Mouse (Mus musculus): ENCODE results near the gene Raf1.
A peak's percentile ranks its signal among the peaks of the same experiment; 100 is the strongest.

Raf1 gene

DNA sequence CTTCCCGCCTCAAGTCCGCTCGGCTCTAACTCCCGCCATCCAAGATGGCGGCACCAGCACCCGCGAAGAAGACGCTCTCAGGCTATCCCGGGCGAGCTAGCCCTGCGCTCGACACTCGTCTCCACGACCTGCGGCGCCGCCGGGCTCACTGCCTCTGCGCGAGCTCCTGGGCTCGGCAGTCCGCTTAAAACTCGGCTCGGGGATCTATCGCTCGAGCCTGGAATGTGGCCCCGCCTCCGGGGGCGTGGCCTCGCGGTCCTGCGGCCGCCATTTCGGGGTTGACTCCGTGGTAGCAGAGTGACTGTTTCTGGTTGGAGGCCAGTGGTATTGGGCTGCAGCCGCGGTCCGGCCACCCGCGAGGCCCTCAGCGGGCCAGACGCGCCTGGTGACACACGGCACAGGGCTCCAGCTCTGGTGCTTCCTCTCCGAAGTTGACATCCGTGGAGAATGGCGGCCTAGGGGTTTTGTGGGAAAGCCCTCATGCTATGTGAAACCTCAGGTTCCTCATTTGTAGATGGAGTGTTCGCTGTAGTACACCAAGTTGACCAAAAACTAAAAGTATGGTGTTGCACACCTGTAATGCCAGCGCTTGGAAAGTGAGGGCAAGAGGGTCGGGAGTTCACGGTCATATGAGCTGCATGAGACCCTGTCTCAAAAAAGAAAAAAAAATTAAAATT is at the start of gene Raf1:
Raf1 (minus strand) TSS at position 184 of the 677 bp plus-strand sequence.
- DNase-seq = peak; percentile 99

DNA sequence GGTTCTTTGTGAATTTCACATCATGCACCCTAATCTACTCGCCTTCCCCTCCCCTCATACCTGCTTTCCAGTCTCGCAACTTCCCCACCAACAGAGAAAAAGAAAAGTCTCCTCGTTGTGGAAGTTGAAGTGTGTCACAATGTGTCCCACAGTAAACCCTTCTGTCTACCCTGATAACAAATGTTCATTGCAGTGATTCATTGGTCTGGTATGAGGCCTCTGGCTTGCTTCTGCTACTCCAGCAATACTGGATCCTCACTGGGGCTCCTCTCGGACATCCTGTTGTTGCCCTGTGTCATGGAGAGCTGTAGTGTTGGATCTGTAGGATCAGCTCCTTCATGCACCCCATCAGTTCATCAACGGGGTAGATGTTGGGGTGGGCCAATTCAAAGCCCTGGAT is 45.8 kb upstream of the Raf1 start:
- no peak for DNase-seq

DNA sequence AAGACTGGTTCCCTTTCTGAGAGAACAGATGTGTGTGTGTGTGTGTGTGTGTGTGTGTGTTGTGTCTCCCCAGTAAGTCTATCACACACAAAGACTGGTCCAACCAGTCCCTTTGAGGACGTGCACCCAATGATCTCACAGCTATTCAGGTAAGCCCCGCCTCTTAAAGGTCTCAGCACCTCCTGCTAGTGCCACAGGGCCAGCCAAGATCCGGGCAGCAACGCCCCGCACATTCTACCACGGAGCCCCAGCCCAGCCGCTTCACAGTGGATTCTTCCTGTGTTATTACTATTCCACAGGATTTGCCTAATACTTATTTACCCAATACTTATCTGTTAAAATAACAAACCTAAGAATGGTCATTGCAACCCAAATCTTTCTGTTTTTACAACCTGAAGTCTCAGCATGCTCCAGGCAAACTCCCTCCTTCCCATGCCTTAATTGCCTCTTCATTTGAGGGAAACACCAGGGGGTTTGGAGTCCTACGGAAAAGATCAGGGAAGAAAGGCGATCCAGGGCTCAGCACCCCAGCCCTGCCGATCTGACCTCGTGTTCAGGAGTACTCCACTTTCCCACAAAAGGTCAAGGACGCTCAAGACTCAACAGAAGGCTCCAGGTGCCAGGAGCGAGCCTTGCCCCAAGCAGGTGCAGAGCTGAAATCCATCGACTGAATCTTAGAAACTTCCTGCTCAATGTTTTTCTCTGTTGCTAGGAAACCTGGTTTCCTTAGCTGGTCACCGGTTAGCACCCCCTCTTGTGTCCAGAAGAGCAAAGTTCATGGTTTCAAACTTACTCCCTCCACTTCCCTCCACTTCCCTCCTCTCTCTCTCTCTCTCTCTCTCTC is 41.5 kb upstream of the Raf1 start:
- DNase-seq = no peak

- no peak for DNase-seq
These were observed 40.7 kb upstream of the Raf1 start for GRCm38 (mm10) chr6:115717101-115717652.

GRCm38 (mm10) chr6:115711261-115711660 is 34.8 kb upstream of the Raf1 start:
- DNase-seq = no peak

GRCm38 (mm10) chr6:115702901-115703300 is 26.5 kb upstream of the Raf1 start:
- no peak for DNase-seq

- DNase-seq = no peak
These were observed 24.9 kb upstream of the Raf1 start for GRCm38 (mm10) chr6:115701302-115701701.

DNA sequence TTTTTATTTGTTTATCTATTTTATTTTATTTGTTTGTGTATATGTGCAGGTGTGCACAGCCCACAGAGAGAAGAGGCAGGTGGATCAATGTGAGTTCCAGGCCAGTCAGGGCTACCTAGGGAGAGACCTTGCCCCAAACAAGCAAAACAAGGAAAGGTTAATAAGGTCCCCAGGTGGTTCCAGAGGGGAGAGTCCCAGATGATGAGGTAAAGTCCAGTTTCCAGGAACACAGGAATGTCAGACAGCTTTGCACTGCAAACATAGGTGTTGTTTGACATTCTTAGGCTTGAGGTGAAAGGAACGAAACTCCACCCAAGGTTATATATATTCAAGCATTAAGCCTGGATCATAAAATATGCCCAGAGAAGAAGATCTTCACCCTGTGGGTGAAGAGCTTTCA is 24.3 kb upstream of the Raf1 start:
- no peak for DNase-seq

DNA sequence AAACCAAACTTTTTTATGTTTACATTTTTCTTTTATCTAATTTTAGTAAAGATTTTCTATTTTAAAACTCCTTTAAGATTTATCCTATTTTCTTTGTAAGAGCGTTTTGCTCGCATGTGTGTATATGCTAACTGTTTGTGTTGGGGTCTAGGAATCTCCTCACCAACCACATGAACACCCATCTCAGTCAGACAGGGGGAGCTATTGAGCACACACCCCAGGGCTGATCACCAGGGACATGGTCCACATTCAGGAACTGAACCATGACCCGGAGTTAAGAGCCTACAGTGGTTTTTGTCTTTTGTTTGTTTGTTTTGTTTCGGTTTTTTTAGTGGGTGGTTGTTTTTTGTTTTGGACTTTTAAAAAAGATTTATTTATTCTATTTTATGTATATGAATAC is 22.3 kb upstream of the Raf1 start:
- no peak for DNase-seq

DNA sequence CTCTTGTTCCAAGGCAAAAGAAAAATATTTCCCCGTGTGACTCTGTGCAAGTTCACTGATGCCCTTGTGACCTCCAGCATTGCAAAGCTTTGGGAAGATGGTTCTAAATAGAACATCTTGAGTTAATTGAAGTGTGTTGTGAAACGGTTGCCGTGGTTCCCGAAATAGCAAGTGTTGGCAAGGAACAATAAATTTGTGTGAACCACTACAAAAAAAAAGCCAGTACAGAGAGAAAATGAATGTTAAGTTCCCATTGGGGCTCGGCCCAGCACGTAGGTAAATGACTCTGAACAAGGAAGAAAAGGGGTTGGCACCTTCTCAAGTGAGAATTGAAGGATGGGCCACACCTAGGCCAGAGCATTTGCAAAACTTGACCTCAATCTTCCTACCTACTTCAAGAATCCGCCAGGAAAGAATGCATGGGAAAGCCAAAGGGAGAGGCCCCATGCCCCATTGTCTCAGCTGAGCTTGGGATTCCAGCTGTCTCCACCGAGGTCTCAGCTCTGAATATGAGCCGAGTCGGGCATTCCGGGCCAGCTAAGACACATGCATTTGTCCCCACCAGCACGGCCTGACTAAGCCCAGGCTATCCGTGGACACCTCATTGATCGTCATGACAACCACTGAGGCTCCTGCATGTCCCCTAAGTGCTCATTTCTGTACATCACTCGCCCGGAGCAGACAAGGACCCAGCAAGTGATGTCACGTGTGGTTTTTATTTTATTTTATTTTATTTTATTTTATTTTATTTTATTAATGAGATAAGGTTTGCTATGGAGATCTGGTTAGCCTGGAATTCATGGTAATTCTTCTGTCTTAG is 21.5 kb upstream of the Raf1 start:
- no peak for DNase-seq

DNA sequence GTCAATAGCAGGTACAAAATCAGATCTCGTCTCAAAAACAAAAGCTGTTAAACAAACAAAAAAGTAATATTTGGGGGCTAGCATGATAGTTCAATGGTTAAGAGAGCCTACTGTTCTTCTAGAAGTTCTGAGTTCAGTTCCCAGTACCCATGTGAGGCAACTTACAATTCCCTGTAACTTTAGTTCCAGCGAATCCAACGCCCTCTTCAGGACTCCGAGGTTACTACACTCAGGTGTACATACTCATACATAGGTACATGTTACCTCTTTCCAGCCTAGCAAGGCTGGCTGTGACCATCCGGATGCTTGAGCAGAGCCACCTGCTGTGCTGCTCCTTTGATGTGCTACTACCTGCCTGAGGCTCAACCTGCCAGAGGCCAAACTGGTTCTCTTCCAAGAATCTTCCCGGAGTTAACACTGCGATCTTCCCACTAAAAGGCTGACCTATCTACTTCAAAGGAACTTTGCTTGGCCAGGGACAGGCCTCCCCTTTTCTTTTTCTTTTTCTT is 20.3 kb upstream of the Raf1 start:
- DNase-seq = no peak

GRCm38 (mm10) chr6:115695124-115695523 is 18.7 kb upstream of the Raf1 start:
- DNase-seq = no peak

DNA sequence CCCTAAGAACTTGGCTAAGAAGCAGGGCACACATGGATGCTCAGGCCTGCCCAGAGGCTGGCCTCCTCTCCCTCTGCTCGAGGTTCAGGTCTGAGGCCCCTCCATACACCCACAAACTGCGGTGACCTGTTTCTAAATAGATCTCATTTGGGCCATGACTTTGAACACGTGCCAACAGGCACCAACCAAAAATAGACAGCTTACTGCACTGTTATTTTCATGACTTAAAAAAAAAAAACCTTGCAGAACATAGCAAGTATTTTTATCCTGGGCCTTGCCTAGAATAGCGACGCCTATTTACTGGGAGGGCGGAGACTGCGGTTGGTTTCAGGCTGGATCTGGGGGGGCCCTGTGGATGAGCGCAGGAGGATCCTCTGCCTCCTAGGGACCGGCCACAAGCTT is 18.0 kb upstream of the Raf1 start:
- peak; percentile 49 for DNase-seq

- no peak for DNase-seq
These were observed 16.7 kb upstream of the Raf1 start for GRCm38 (mm10) chr6:115692963-115693730.

- no peak for DNase-seq
These were observed 15.9 kb upstream of the Raf1 start for GRCm38 (mm10) chr6:115692163-115692950.

DNA sequence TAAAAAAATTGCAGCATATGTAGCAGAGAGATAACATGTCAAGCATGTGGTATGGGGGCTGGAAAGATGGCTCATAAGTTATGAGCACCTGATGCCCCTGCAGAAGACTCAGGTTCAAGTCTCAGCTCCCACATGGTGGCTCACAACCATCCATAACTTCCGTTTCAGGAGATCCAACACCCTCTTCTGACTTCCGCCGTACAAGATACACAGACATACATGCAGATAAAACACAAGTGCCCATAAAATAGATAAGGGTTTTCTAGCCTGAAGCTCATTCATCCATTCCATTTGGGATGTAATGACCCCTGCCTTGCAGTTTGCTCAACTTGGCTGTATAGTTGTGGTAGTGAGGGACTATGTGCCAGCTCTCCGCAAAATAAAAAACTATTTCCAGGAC is 13.7 kb upstream of the Raf1 start:
- DNase-seq = no peak

GRCm38 (mm10) chr6:115688589-115688988 is 12.2 kb upstream of the Raf1 start:
- no peak for DNase-seq

DNA sequence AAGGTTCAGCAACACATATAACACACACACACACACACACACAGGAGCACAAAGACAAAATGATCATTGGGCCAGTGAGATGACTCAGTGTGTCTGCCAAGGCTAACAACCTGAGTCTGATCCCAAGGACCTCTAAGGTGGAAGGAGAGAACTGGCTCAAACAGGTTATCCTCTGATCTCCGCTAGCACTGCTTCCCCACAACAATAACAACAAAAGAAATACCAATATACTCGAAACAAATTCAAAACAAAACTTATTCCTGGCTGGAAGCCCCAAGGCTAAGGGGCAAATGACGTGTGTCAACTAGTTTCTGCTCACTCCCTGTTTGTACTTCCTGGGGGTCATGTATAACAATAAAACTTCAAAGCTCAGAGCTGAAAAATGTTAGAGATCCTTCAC is 11.3 kb upstream of the Raf1 start:
- DNase-seq = no peak

DNA sequence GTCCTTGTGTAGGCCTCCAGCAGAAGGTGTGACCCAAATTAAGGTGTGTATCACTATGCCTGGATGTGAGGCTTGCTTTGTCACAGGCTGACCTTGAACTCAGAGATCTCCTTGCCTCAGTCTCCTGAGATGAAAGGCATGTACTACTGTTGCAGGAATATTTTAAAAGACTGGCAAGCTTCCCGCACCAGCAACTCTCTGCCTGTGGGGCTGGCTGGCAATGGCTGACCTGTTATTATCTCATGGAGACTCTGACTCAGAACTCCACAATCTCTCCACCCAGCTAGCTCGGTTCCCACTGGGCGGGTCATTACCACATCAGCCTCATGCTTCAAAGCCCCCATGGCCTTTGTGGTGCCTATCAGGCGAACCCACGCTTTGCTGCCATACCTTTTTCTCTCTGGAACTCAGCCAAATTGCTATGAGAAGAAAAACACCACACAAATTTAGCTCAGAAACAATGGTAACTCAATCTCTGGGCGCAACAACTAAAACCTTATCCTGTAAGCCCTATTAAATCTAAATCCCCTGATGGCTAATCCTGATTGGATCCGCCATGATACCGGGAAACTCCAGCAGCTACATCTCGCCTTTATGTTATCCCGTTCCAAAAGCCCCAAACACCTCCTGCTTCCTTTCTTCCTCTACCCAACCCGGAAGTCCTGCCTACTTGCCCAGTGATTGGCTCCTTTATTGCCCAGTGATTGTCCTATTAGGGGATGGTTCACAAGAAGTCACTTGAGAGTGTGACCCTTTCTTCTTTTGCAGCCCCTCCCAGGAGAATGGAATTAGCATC is 8.6 kb upstream of the Raf1 start:
- no peak for DNase-seq

DNA sequence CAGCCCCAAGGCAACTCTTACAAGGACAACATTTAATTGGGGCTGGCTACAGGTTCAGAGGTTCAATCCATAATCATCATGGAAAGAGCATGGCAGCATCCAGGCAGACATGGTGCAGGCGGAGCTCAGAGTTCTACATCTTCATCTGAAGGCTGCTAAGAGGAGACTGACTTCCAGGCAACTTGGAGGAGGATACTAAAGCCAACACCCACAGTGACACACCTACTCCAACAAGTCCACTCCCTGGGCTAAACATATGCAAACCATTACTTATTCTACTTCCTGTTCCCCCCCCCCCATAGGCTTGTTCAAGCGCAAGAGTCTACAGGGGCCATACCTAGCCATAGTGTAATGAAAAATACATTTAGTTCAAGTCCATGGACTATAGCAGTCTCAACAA is 7.8 kb upstream of the Raf1 start:
- DNase-seq = no peak

Measured in right cerebral cortex, adult 18-20 months (tissue).